Mouse (Mus musculus): ENCODE measurements around the gene Id1.

Id1 gene

GRCm38 (mm10) chr2:152742435-152742834 lies 6.4 kb downstream of the Id1 start:
- no peak for DNase-seq (ENCODE audit: low spot score in 2 of 2)

- DNase-seq (ENCODE audit: low spot score in 2 of 2): no peak
Measured at GRCm38 (mm10) chr2:152753944-152754711, 18.1 kb downstream of the Id1 start, which contains the start of gene Cox4i2. Cox4i2 (plus strand) TSS chr2:152754173.

- DNase-seq (ENCODE audit: low spot score in 2 of 2): no peak
Measured at GRCm38 (mm10) chr2:152756474-152757393, 20.7 kb downstream of the Id1 start.

DNA sequence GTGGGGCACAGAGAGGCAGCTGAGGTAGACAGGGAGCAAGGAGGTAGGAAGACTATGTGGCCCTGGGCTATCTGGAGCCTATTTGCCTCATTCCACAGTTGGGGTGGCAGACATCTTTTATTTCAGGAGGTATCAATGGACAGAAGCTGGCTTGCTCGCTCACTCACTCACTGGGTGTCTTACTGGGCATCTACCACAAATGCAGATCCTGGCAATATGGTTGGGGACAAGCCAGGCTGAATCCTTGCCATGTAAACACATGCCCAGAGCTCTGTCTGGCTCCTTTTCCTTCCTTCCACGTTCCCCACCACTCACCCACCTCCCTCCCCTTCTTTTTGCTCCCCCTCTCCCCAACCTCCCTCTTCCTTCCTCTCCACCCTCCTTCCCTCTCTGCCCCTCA lies 21.4 kb downstream of the Id1 start:
- DNase-seq (ENCODE audit: low spot score in 2 of 2): no peak

- DNase-seq (ENCODE audit: low spot score in 2 of 2): no peak
Measured at GRCm38 (mm10) chr2:152758351-152758750, 22.3 kb downstream of the Id1 start.

GRCm38 (mm10) chr2:152763310-152763709 lies 27.3 kb downstream of the Id1 start:
- no peak for DNase-seq (ENCODE audit: low spot score in 2 of 2)

- no peak for DNase-seq (ENCODE audit: low spot score in 2 of 2)
Measured at GRCm38 (mm10) chr2:152764172-152765044, 28.4 kb downstream of the Id1 start.

DNA sequence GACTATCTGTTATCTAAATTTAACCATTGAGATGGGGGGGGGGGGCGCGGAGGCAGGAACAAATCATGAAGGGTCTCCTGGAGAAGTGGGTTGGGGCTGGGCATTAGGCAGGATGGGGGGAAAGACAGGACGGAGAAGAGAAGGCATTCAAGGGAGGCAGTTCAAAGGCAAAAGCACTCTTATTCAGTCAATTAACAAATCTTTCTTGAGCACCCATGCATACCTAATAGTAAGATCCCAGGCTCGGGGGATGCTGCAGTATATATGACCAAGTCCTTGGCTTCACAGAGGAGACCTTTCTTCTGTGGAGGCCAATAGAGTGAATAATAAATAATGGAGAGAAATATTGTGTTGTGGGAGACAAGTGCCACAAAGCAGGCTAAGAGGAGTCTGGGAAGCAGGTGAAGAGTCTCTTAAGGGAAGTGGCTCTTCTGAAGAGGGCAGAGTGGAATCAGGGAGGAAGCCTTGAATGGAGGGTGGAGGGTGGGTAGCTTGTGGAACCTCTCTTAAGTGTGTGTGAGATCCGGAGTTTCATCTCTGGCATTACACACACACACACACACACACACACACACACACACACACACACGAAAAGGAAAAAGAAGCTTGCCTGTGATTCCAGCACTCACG lies 29.1 kb downstream of the Id1 start:
- no peak for DNase-seq (ENCODE audit: low spot score in 2 of 2)

DNA sequence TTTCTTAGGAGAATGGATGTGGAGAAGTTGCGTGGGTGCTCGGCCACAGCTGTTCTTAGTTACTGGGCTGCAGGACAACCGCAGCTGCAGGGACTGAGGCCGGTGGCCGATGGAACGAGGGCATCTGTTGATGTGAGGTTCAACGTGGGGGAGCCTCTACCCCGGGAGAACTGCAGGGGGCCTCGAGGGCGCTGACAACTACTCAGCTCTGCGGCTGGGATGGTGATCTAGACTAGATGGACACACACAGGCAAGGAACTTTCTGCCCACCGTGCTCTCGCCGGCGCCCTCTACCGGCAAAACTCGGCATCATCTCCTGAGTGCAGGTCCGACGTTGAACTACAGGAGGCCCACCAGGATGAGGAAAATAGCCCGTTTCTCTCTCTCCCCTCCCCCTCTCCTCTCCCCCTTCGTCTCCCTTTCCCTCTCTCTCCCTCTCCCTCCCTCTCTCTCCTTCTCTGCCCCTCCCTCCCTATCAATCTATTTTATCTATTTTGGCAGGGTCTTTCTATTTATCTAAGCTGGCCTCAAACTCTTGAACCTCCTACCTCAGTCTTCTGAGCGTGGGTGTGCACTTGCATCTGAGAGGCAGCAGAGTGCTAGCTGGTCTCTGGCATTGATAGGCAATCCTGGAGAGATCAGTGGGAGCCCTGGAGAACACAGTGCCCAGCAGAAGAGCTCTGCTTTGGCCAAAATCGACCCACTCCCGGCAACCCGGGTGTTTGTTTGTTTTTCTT lies 30.5 kb downstream of the Id1 start:
- DNase-seq (ENCODE audit: low spot score in 2 of 2): peak; percentile 88 to 89

DNA sequence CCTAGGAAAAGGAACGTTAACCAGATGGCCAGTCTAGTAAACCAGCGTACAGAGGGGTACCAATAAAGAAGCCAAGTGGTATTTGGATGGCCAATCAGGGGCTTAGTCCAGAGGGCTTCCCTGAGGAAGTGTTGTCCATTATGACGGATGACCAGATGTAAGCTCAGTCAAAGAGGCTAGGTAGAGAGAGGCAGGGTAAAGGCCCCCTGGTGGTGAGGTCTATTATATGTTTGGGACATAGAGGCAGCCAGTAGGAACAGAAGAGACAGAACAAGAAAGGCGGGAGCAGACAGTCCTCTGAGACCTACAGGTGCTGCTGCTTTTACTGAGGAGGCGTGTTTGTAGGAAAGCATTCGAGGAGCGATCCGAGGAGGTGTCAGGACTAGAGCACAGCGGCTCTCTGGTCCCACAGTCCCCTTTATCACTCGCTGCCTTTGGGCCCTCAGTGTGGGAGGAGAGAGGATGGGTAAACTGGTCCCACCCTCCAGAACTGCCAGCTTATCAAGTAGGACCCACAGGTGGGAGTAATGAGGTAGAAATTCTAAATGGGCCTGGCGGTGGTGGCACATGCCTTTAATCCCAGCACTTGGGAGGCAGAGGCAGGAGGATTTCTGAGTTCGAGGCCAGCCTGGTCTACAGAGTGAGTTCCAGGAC lies 31.7 kb downstream of the Id1 start:
- no peak for DNase-seq (ENCODE audit: low spot score in 2 of 2)

DNA sequence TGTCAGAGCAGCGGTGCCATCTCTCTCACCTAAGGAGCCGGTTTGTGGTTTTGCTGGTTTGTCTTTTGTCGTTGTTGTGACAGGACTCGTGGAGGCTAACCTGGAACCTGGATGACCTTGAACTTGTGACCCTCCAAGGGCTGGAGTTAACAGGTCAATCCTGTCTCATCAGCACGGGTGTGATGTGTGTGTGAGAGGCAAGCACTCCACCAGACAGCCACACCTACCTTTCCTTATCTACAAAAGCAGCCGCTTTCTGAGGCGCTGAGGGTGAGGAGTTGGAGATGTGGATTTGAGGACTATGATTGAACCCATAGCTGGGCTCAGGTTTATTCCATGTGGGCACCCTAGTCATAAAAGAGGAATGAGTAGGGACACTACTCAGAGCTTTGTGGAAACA lies 33.6 kb downstream of the Id1 start:
- DNase-seq (ENCODE audit: low spot score in 2 of 2): no peak

DNA sequence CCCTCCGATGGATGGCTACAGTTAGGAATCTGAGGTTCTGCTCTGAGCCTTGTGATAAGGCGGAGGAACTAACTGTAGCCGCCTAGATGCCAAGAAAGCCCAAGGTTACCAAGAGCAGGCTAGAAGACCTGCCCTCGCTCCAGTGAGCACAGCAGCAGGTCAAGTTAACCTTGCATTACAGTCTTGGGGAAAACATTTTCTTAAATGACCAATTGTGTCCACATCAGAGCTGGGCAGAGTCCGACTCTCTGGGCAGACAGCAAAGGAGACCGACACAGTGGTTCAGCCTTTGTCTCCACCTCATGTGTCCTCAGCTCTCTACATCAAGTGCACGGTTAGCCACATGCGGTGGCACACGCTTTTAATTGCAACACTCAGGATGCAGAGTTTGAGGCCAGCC lies 35.5 kb downstream of the Id1 start:
- DNase-seq (ENCODE audit: low spot score in 2 of 2): no peak

GRCm38 (mm10) chr2:152772231-152772630 lies 36.2 kb downstream of the Id1 start:
- no peak for DNase-seq (ENCODE audit: low spot score in 2 of 2)

DNA sequence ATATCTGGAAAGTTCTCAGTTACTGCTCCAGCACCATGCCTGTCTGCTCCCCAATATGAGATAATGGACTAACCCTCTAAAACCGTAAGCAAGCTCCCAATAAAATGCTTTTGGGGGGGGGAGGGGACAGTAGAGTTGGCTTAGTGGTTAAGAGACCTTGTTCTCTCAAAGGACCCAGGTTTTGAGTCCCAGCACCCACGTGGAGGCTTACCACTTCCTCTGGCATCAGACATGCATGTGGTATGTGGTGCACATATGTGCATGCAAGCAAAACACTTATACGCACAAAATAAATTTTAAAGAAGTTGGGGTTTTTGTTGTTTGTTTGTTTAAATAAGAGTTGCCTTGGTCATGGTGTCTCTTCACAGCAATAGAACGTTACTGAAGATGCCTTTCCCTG lies 39.3 kb downstream of the Id1 start:
- no peak for DNase-seq (ENCODE audit: low spot score in 2 of 2)

- DNase-seq (ENCODE audit: low spot score in 2 of 2): no peak
Measured at GRCm38 (mm10) chr2:152776019-152776418, 40.0 kb downstream of the Id1 start.

GRCm38 (mm10) chr2:152776435-152776834 lies 40.4 kb downstream of the Id1 start:
- DNase-seq (ENCODE audit: low spot score in 2 of 2): peak; percentile 78 to 79

DNA sequence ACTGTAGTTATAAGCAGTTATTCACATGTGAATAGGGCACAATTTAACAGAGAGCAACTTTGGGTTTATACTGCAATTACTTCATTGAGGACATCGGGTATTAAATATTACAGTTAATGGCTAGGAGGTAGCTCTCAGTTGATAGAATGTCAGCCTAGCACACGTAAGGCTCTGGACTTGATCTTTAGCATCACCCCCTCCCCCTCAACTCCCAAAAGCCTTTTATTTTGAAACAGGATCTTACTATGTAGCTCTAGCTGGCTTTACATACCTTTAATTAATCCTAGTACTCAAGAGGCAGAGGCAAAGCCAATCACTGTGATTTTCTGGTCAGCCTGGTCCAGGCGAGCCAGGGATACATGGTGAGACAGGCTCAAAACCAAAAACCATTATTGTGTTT lies 41.0 kb downstream of the Id1 start:
- no peak for DNase-seq (ENCODE audit: low spot score in 2 of 2)

GRCm38 (mm10) chr2:152780466-152780865 lies 44.4 kb downstream of the Id1 start:
- no peak for DNase-seq (ENCODE audit: low spot score in 2 of 2)

- no peak for DNase-seq (ENCODE audit: low spot score in 2 of 2)
Measured at GRCm38 (mm10) chr2:152781031-152781711, 45.1 kb downstream of the Id1 start.

DNA sequence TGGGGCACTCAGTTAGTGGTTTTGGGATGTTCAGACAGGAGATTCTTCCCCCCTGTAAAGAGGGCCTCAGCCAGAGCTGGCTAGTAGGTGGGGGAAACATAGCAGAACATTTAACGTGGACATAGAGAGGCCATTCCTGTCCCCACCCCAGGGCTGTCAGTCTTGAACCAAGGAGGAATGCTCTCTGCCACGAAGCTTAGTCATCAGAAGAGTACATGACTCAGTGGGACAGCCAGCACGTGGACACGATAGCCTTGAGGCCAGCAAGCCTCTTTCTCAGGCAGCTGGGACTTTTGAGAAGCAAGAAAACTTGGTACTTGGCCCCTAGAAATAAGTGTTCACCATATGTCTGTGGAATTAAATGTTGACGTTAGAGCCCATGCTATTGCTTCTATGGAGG lies 46.6 kb downstream of the Id1 start:
- no peak for DNase-seq (ENCODE audit: low spot score in 2 of 2)

Measured in right cerebral cortex, adult 2 months (tissue).